Mouse (Mus musculus) cortical plate, adult 2 months (tissue): Measurements from ENCODE around the gene Ncs1. TPM values are rescaled to one million over a fixed set of nuclear protein-coding genes. Genes with fewer than 3 reads are reported as not detected.
A peak's percentile ranks its signal among the peaks of the same experiment; 100 is the strongest.

Source experiments
- H3K27ac ChIP-seq: fragments of 200-500 bp; 2 replicates; pipeline ENCODE4 v1.5.1; 2012; ENCODE audit warnings: low read length, control low read depth, inconsistent platforms; ENCODE audit not compliant: insufficient read depth
- H3K4me1 ChIP-seq: fragments of 200-500 bp; 2 replicates; pipeline ENCODE4 v1.6.1; 2011; ENCODE audit warnings: low read length; ENCODE audit not compliant: control insufficient read depth, insufficient read depth
- H3K4me3 ChIP-seq: fragments of 200-500 bp; 2 replicates; pipeline ENCODE4 v1.5.1; 2011; ENCODE audit warnings: mild to moderate bottlenecking, low read length, control low read depth; ENCODE audit not compliant: insufficient read depth
- CTCF ChIP-seq: fragments of 200-500 bp; IDR thresholded peaks from 2 replicates; pipeline ENCODE4 v1.5.1; 2011; ENCODE audit warnings: mild to moderate bottlenecking, control low read depth, low read length; ENCODE audit not compliant: insufficient read depth; ENCODE audit errors: extremely low read depth
- POLR2A ChIP-seq: fragments of 200-500 bp; IDR thresholded peaks from 2 replicates; pipeline ENCODE4 v1.6.1; 2011; ENCODE audit warnings: mild to moderate bottlenecking, low read length, control low read depth; ENCODE audit not compliant: insufficient read depth; ENCODE audit errors: extremely low read depth
- polyA plus RNA-seq: library from polyadenylated mRNA; depleted of rRNA; stranded (reverse); fragments of >200 nt; gene quantifications from 2 replicates; pipeline ENCODE4 v1.2.3, GENCODE M21; 2012

Ncs1 gene
- polyA plus RNA-seq, 1 experiment, result 167 TPM

GRCm38 (mm10) chr2:31255952-31256938 is 10.6 kb downstream of the Ncs1 start:
- Histone ChIP-seq H3K4me3 (0 out of 2 replicates have a peak overlapping the region, but pooled peaks have one; percentile 1), H3K27ac (peak overlapping the region; percentile 79), H3K4me1 (peaks cover 16% of the 10 kb centered on the region)
- TF ChIP-seq CTCF, result peak; percentile 51
- peak; percentile 52; the same call in 1 of the 2 replicates for TF ChIP-seq POLR2A

GRCm38 (mm10) chr2:31257096-31257495 is 11.5 kb downstream of the Ncs1 start:
- peaks cover 17% of the 10 kb centered on the region for H3K4me1 ChIP-seq
- TF ChIP-seq POLR2A (peak; percentile 48; the same call in 1 of the 2 replicates), CTCF (no peak)
- 0 out of 2 replicates have a peak overlapping the region, but pooled peaks have one; percentile 1 for H3K4me3 ChIP-seq
- H3K27ac ChIP-seq, result peak overlapping the region; percentile 79

- H3K27ac ChIP-seq, result peak overlapping the region; percentile 55
- H3K4me3 ChIP-seq, result peak overlapping the region; percentile 47
- peaks cover 26% of the 10 kb centered on the region for H3K4me1 ChIP-seq
- TF ChIP-seq CTCF, result no peak
- peak; percentile 67; the same call in 1 of the 2 replicates for TF ChIP-seq POLR2A
These were observed 13.2 kb downstream of the Ncs1 start for GRCm38 (mm10) chr2:31258609-31259366.

GRCm38 (mm10) chr2:31259367-31259920 is 13.8 kb downstream of the Ncs1 start:
- peak overlapping the region; percentile 47; the same call in 1 of the 2 replicates for H3K4me3 ChIP-seq
- TF ChIP-seq CTCF (no peak), POLR2A (no peak)
- peaks cover 29% of the 10 kb centered on the region for H3K4me1 ChIP-seq
- H3K27ac ChIP-seq, result no peak overlapping the region

GRCm38 (mm10) chr2:31260549-31260948 is 14.9 kb downstream of the Ncs1 start:
- TF ChIP-seq CTCF (no peak), POLR2A (no peak)
- peaks cover 28% of the 10 kb centered on the region for H3K4me1 ChIP-seq
- no peak overlapping the region for H3K27ac ChIP-seq
- H3K4me3 ChIP-seq, result no peak overlapping the region

GRCm38 (mm10) chr2:31263039-31263461 is 17.4 kb downstream of the Ncs1 start:
- no peak overlapping the region for H3K4me3 ChIP-seq

GRCm38 (mm10) chr2:31263746-31264378 is 18.2 kb downstream of the Ncs1 start:
- TF ChIP-seq POLR2A (no peak), CTCF (no peak)

More at GRCm38 (mm10) chr2:31263039-31263461, 17.4 kb downstream of the Ncs1 start:
- TF ChIP-seq POLR2A (no peak), CTCF (no peak)
- Histone ChIP-seq H3K4me1 (peaks cover 20% of the 10 kb centered on the region), H3K27ac (peak overlapping the region; percentile 9; the same call in 1 of the 2 replicates)

GRCm38 (mm10) chr2:31267447-31267846 is 21.8 kb downstream of the Ncs1 start:
- Histone ChIP-seq H3K4me1 (peaks cover 22% of the 10 kb centered on the region), H3K4me3 (no peak overlapping the region), H3K27ac (no peak overlapping the region)
- no peak for TF ChIP-seq POLR2A
- TF ChIP-seq CTCF, result no peak

More at GRCm38 (mm10) chr2:31263746-31264378, 18.2 kb downstream of the Ncs1 start:
- no peak overlapping the region for H3K4me3 ChIP-seq
- peak overlapping the region; percentile 20 for H3K27ac ChIP-seq
- peaks cover 23% of the 10 kb centered on the region for H3K4me1 ChIP-seq
